Mouse (Mus musculus) CH12.LX (cell line): ENCODE data around the gene Otop3. TPM values are rescaled to one million over a fixed set of nuclear protein-coding genes. Genes with fewer than 3 reads are reported as not detected.

Experiments used
- DNase-seq: peaks from one replicate; pipeline ENCODE4 v3.0.0-alpha.2; 2013; ENCODE audit errors: extremely low read depth
- H3K27ac ChIP-seq: 2 replicates; pipeline ENCODE4 v1.5.1; 2012; ENCODE audit warnings: low read depth, mild to moderate bottlenecking, control low read depth, moderate library complexity; ENCODE audit not compliant: insufficient read depth
- H3K27me3 ChIP-seq: replicated peaks from 2 replicates; pipeline ENCODE3; 2012; ENCODE audit warnings: inconsistent platforms
- H3K36me3 ChIP-seq, 2 experiments: replicated peaks in 1 of 2; 2 replicates each; pipeline versions ENCODE3 to v1.6.1; 2012; ENCODE audit warnings: inconsistent platforms in 1 of 2, low read length in 1 of 2, mild to moderate bottlenecking in 1 of 2, mixed read lengths in 1 of 2, moderate library complexity in 1 of 2; ENCODE audit not compliant: control insufficient read depth in 1 of 2, insufficient read depth in 1 of 2
- H3K4me1 ChIP-seq, 2 experiments: 2 replicates each; pipeline ENCODE4 v1.6.1; 2012; ENCODE audit warnings: inconsistent platforms in 1 of 2, moderate library complexity in 1 of 2; ENCODE audit not compliant: insufficient read depth in 2 of 2, control insufficient read depth in 1 of 2
- H3K4me2 ChIP-seq: 2 replicates; pipeline ENCODE4 v1.6.1; 2012; ENCODE audit warnings: low read depth, mild to moderate bottlenecking, control low read depth; ENCODE audit not compliant: poor library complexity, insufficient read depth, severe bottlenecking
- H3K4me3 ChIP-seq, 3 experiments: fragments of 150-350 bp in 1 of 3; sonication (generic) in 1 of 3; replicated peaks in 1 of 3; 2 replicates each; pipeline versions ENCODE3 to v1.5.1; 2011 to 2012; ENCODE audit warnings: low read depth in 2 of 3, low read length in 2 of 3, mild to moderate bottlenecking in 2 of 3, moderate library complexity in 2 of 3, control low read depth in 1 of 3, improper control_type of control experiment in 1 of 3, inconsistent platforms in 1 of 3, mixed read lengths in 1 of 3; ENCODE audit not compliant: poor library complexity in 1 of 3
- H3K79me2 ChIP-seq: replicated peaks from 2 replicates; pipeline ENCODE4 v1.6.1; 2012; ENCODE audit warnings: mild to moderate bottlenecking, moderate library complexity; ENCODE audit not compliant: control insufficient read depth, poor library complexity, insufficient read depth, severe bottlenecking; ENCODE audit errors: extremely low read depth
- H3K9ac ChIP-seq: 2 replicates; pipeline ENCODE4 v1.6.1; 2012; ENCODE audit warnings: low read depth, mild to moderate bottlenecking, control low read depth, moderate library complexity; ENCODE audit not compliant: insufficient read depth
- H3K9me3 ChIP-seq: replicated peaks from 2 replicates; pipeline ENCODE3; 2012; ENCODE audit warnings: low read length, inconsistent platforms, mixed read lengths
- BHLHE40 ChIP-seq: IDR thresholded peaks from 2 replicates; pipeline ENCODE4 v1.6.1; 2011; ENCODE audit warnings: mild to moderate bottlenecking, low read depth, low read length, improper control_type of control experiment
- ELF1 ChIP-seq: IDR thresholded peaks from 2 replicates; pipeline ENCODE4 v1.6.1; 2014; ENCODE audit warnings: low read depth, mild to moderate bottlenecking, inconsistent platforms, low read length, improper control_type of control experiment
- ETS1 ChIP-seq: conservative IDR thresholded peaks from 2 replicates; pipeline ENCODE4 v1.6.1; 2012; ENCODE audit warnings: low read depth, mild to moderate bottlenecking, inconsistent platforms, low read length, improper control_type of control experiment, moderate library complexity
- IRF4 ChIP-seq: IDR thresholded peaks from 2 replicates; pipeline ENCODE4 v1.6.1; 2014; ENCODE audit warnings: low read depth, mild to moderate bottlenecking, inconsistent platforms, low read length, improper control_type of control experiment
- MAFK ChIP-seq: IDR thresholded peaks from 2 replicates; pipeline ENCODE4 v1.6.1; 2011; ENCODE audit warnings: low read length, improper control_type of control experiment; ENCODE audit not compliant: insufficient replicate concordance
- MXI1 ChIP-seq: IDR thresholded peaks from 2 replicates; pipeline ENCODE4 v1.6.1; 2011; ENCODE audit warnings: mild to moderate bottlenecking, low read depth, low read length, improper control_type of control experiment
- POLR2A ChIP-seq: IDR thresholded peaks from 2 replicates; pipeline ENCODE4 v1.6.1; 2011; ENCODE audit warnings: low read depth, mild to moderate bottlenecking, improper control_type of control experiment, low read length
- RAD21 ChIP-seq: IDR thresholded peaks from 2 replicates; pipeline ENCODE4 v1.6.1; 2011; ENCODE audit warnings: low read depth, mild to moderate bottlenecking, low read length, improper control_type of control experiment, moderate library complexity
- SIN3A ChIP-seq: IDR thresholded peaks from 2 replicates; pipeline ENCODE4 v1.6.1; 2012; ENCODE audit warnings: low read length, improper control_type of control experiment, inconsistent platforms
- USF1 ChIP-seq: IDR thresholded peaks from 2 replicates; pipeline ENCODE4 v1.6.1; 2014; ENCODE audit warnings: low read depth, mild to moderate bottlenecking, inconsistent platforms, low read length, improper control_type of control experiment
- ZMIZ1 ChIP-seq: IDR thresholded peaks from 2 replicates; pipeline ENCODE4 v1.6.1; 2012; ENCODE audit warnings: low read depth, mild to moderate bottlenecking, inconsistent platforms, low read length, improper control_type of control experiment
- dilution Hi-C: fragments of 300-500 bp; cut with MboI; formaldehyde crosslinking; loops from 2 replicates; pipeline ENCODE4 v1.14.3; 2020; ENCODE audit warnings: low sequenced_read_pairs; ENCODE audit not compliant: extremely low pct_unique_long_range_greater_than_20kb, extremely low pct_ligation_motif_present
- in situ Hi-C: fragments of 300-500 bp; cut with MboI; formaldehyde crosslinking; loops from 3 replicates; pipeline ENCODE4 v1.14.3; 2019; ENCODE audit warnings: low sequenced_read_pairs, low pct_ligation_motif_present, low pct_unique_long_range_greater_than_20kb, mixed read lengths
- polyA plus RNA-seq: library from polyadenylated mRNA; unstranded; fragments of >175 nt; gene quantifications from 2 replicates; pipeline ENCODE4 v1.2.1, GENCODE M21; 2012; ENCODE audit warnings: low read depth; ENCODE audit not compliant: insufficient read length
- total RNA-seq, 2 experiments: library from RNA; depleted of rRNA; stranded (reverse); fragments of 300-350 nt in 1 of 2; fragments of >200 nt in 1 of 2; gene quantifications; 2 replicates each; pipeline ENCODE4 v1.2.3; 2012 to 2014

Gene Otop3
- total and polyA plus RNA-seq, 3 experiments: not detected

DNA sequence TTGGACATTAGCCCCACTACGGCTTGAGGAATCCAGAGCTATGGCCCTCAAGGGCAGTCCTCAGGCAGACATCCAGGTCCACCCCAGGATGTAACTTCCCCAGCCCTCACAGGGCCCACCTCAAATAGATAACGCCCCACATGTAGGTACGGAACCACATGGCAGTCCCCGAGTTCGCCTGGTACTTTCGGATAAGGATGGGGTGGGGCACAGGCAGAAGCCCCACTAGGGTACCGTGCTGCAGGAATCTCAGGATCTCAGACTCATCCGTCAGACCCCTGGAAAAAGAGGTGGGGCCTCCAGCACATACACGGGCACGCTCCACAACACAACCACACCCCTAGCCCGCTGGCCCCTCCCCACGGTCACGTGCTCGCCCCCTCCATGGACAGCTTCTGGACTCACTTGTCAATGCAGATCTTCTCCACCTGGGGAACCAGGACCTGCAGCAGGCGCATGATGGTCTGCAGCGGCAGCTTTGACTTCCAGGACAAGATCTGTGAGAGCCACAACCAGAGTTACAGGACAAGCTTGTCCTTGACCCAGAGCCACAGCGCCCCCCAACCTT, 14.2 kb downstream of the Otop3 start:
- DNase-seq: no peak
- TF ChIP-seq USF1 (peak; percentile 45), BHLHE40 (peak; percentile 37; the same call in 1 of the 2 replicates), MXI1 (no peak), ETS1 (no peak), ZMIZ1 (no peak), ELF1 (no peak)
- H3K79me2 ChIP-seq: no peaks in the 10 kb centered on the region
- dilution Hi-C loops (no loop called here), in situ Hi-C loops (no loop called here)
- H3K4me3 ChIP-seq: no peak overlapping the region
- H3K4me2 ChIP-seq: no peak overlapping the region
- H3K4me1 ChIP-seq: peaks cover 0 to 6% of the 10 kb centered on the region in 2 experiments; a peak in 1 of 4 replicates
- no peaks in the 10 kb centered on the region for H3K36me3 ChIP-seq
- no peak overlapping the region for H3K27ac ChIP-seq
- H3K9ac ChIP-seq: no peak overlapping the region
- peaks cover 98% of the 10 kb centered on the region for H3K27me3 ChIP-seq
- H3K9me3 ChIP-seq: peaks cover 5% of the 10 kb centered on the region

DNA sequence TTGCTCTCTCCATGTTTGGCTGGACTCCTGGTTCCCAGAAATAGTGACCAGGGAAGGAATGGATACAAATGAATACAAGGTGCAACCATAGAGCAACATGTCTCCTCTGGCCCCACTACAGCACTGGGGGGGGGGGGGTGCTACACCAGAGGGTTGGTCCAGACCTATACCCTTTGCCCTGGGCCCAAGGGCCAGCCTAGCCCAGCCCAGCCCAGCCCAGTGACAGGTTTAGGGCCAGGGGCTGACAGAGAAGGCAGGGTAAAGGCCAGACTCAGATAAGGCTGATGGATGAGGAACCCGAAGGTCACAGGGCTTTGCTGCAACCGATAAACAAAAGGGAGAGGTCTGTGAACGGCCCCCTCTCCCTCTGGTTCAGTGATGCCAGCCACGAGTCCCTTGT, 15.4 kb downstream of the Otop3 start:
- Histone ChIP-seq H3K4me1 (peaks cover 0 to 4% of the 10 kb centered on the region in 2 experiments; a peak in 2 of 4 replicates), H3K36me3 (no peaks in the 10 kb centered on the region), H3K9me3 (peaks cover 5% of the 10 kb centered on the region), H3K4me2 (no peak overlapping the region), H3K27ac (no peak overlapping the region), H3K9ac (no peak overlapping the region), H3K27me3 (peaks cover 92% of the 10 kb centered on the region), H3K79me2 (no peaks in the 10 kb centered on the region), H3K4me3 (no peak overlapping the region)
- DNase-seq: no peak
- dilution Hi-C loops (no loop called here), in situ Hi-C loops (loop anchor here (10.0 kb wide), 1 partner anchor 365 kb away; no protein-coding TSS in a partner anchor)
- no peak for TF ChIP-seq RAD21
- no peak for TF ChIP-seq SIN3A
- TF ChIP-seq BHLHE40: no peak
- TF ChIP-seq MXI1: no peak

DNA sequence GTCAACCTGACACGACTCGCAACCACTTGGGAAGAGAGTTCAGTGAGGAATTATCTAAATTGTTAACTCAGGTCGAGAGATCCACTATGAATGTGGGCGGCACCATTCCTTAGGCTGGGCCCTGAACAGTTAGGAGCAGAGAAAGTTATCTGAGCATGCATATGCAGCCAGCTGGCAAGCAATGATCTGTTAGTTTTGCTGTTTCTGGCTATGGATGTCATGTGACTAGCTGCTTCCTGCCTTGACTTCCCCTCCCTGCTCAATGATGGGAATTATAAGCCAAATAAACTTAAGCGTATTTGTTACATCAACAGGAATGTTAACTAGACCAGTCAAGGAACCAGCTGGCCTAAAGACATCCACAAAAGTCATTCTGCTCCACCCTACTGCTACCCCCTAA, 18.8 kb downstream of the Otop3 start:
- Histone ChIP-seq H3K4me1 (peaks cover 0 to 3% of the 10 kb centered on the region in 2 experiments; a peak in 1 of 4 replicates), H3K79me2 (no peaks in the 10 kb centered on the region), H3K9me3 (peaks cover 15% of the 10 kb centered on the region), H3K4me2 (no peak overlapping the region), H3K27me3 (peaks cover 89% of the 10 kb centered on the region), H3K9ac (no peak overlapping the region), H3K4me3 (no peak overlapping the region), H3K36me3 (no peaks in the 10 kb centered on the region), H3K27ac (no peak overlapping the region)
- dilution Hi-C loops: no loop called here
- DNase-seq: no peak
- in situ Hi-C loops: loop anchor here (10.0 kb wide), 1 partner anchor 361 kb away; no protein-coding TSS in a partner anchor
- TF ChIP-seq RAD21 (no peak), POLR2A (no peak), ZMIZ1 (no peak), IRF4 (no peak), MAFK (no peak)
